Mouse (Mus musculus) ovary, postnatal 36 days (tissue): ENCODE measurements around the gene Vmn1r193.
"Not testable (repeated sequence)": the region's sequence is repeated elsewhere in the genome, so short reads cannot be mapped to it uniquely, and the experiment has no call there.

Experiments used
- DNase-seq: peaks from one replicate; pipeline ENCODE4 v3.0.0; 2022; ENCODE audit warnings: low spot score, mixed read lengths

Vmn1r193 gene

GRCm38 (mm10) chr13:22223060-22223459 lies at the start of gene Vmn1r193:
Gene Vmn1r193, minus strand, starts transcription at chr13:22223160.
- not testable (repeated sequence) for DNase-seq

- no peak for DNase-seq
Measured at GRCm38 (mm10) chr13:22271721-22272120, 48.8 kb upstream of the Vmn1r193 start.

DNA sequence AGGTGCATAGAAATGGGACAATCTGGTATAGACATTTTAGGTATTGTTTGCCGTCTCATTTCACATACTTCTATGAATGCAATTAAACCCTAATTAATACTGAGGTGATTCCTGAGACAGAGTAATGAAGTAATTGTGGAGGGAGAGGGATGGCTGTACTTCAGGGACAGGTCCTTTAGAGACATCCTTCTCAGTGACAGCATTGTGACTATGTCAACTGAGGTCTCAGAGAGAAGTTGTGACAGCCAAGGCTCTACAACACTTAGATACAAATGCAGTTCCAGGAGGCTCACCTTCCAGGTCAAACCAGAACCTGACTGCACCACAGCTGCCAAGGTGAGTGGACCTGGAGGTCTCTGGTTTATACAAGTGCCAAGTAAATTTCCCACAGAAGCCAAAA lies 47.3 kb upstream of the Vmn1r193 start, which contains the start of gene Vmn1r195:
Gene Vmn1r195, plus strand, starts transcription at position 301 of the 400 bp plus-strand sequence.
- not testable (repeated sequence) for DNase-seq

- no peak for DNase-seq
Measured at GRCm38 (mm10) chr13:22243915-22244314, 21.0 kb upstream of the Vmn1r193 start, which contains the start of gene Vmn1r194. Gene Vmn1r194, plus strand, starts transcription at chr13:22244215.

DNA sequence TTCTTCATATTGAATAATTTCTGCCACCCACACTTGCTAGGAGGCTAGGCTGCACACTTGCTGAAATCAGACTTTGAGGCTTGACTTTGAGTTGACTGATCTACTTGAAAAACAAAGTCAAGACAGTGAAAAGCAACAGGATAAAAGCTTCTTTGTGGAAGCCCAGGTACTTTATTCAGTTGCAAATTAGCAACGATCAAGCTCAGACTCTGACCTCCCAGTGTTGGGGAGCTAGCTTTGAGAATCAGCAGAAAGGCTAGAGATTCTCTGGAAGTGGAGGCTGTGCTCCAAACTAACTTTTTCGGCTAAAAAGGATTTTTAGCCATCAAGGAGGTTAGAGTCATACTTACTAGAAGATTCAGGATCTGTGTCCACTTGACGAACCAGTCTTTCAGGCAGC lies 30.2 kb downstream of the Vmn1r193 start:
- DNase-seq, result not testable (repeated sequence)

DNA sequence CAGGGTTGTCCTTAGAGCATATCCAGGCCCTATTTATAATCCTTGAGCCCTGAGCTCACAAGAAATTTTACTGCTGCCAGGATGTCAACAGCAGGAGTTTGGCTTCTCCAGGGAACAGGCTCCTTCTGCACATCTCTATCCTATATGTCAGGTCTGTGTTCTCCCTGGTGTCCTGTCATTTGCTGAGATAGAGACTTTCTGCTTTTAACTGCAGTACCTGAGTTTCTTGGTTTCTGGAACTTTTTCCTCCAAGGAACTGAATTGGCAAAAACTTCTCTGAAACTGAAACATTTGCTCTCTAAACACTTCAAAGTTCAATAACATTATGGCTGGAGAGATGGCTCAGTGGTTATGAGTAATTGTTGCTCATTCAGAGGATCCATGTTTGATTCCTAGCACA lies 31.9 kb downstream of the Vmn1r193 start, which contains the start of gene Vmn1r192:
Gene Vmn1r192, minus strand, starts transcription at position 101 of the 400 bp plus-strand sequence.
- DNase-seq, result no peak

- DNase-seq, result no peak
Measured at GRCm38 (mm10) chr13:22190385-22190784, 32.6 kb downstream of the Vmn1r193 start.

DNA sequence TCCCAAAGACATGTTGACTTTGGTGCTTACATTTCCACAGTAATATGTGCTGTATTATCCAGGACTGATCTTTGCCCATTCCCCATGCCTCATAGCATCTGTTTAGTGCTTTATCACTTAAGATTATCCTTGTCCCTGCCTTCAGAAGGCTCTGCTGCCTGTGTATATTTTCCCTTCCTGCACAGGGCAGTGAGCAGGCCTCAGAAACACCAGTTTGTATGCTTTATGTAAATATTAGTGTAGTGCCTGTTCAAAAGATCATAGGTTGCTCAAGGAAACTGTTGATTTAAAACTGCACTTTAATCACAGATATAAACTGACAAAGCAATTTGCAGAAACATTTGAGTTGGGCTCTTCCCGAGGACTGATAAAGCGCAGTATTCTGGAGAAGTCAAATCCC lies 33.6 kb downstream of the Vmn1r193 start:
- DNase-seq, result no peak

- no peak for DNase-seq
Measured at GRCm38 (mm10) chr13:22183869-22184268, 39.1 kb downstream of the Vmn1r193 start, which contains the start of gene Vmn1r191. Gene Vmn1r191, minus strand, starts transcription at chr13:22183969.

- no peak for DNase-seq
Measured at GRCm38 (mm10) chr13:22168416-22168815, 54.5 kb downstream of the Vmn1r193 start.
